Mouse (Mus musculus) gastrocnemius, postnatal 4 days (tissue): Measurements from ENCODE around the gene Apba1. TPM values are rescaled to one million over a fixed set of nuclear protein-coding genes. Genes with fewer than 3 reads are reported as not detected.

Experiments used
- DNase-seq, 2 experiments: peaks; one replicate each; pipeline ENCODE4 v3.0.0; 2021 to 2022; ENCODE audit warnings: low spot score in 2 of 2, mixed read lengths in 2 of 2
- total RNA-seq, 2 experiments: library from RNA; stranded (reverse); gene quantifications; 2 replicates each; pipeline ENCODE4 v1.2.3; 2021

The Apba1 gene
- total RNA-seq, 2 experiments from 2014 or later, result 6.9 to 7.0 TPM

DNA sequence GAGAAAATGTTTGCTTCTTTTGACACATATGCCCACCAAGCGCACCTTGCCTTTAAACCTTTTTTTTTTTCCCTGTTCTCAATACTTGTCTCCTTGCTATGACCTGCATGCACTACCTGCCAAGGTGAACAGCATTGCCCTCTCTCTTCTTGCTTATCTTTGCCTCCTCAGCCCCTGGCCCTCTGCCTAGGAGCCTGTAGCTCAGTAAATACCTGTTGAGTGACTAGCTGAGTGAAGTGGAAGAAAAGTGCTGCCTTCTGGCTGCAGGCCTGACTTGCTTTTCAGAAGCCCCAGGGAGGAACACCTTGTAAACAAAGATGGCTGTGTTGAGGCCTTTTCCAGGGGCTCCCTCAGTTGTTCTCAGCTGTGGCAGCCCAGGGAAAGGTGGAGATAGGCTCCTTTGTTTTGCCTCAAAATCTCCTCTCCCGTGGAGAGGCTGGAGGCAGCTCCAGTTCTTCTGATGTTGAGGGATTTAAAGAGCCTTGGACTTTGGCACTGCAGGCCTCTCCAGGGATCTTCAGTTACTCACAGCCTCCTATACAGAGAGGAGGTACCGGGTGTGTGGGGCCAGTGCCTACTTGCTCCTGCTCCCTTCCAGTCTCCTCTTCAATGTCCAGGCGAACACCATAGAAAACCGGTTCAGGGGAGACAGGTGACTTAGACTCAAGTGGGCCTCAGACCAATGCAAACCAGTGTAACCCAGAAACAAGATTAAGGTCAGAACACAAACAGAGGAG, 209.6 kb downstream of the Apba1 start:
- no peak for DNase-seq

DNA sequence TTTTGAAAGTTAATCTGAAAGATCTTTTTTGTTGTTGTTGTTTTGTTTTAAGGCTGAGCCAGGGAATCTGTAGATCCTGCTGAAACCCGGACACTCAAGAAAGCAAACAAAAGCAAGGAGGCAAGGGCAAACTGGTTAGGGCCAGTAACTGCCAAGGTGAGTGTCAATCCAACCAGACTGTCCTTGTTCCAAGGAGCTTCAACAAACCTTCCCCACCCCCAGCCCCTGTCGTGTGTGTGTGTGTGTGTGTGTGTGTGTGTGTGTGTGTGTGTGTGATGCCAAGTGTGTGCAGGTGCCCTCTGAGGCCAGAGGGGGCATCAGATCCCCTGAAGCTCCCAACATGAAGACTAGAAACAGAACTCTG, 210.2 kb downstream of the Apba1 start:
- DNase-seq, result no peak

DNA sequence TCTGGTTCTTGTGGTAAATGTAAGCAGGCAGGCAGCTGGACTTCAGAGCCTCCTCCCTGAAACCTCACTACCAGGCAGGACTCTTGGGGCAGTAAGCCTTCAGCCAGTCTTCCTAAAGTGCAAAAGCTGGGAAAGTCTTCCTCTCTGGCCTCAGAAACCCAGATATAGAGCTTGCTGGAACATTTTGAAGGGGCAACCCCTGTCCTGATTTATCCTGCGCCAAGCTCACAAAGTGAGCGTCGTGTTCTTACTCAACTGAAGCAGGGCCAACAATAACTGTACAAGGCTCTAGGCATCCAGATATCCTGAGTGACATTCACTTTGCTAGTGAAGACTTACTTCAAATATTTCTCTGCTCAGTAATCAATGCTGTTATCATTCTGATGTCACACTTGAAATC, 211.7 kb downstream of the Apba1 start:
- DNase-seq, result no peak

DNA sequence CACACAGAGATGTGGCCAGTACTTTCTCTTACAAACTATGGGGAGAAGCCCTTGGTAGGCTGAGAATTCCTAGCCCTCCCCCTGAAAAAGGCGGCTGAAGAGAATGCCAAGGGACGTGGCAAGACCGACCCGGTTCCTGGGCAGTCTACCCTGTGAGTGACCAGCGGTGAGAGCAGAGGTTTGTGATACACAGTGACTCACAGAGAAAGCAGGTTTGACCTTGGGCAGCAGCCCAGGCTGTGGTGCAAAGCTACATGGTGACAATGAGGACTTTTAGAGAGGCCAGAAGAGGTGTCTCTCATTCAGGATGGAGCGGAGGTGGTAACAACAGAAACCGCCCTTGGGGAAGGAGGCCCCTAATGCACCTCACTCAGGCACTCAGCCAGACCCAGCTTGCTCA, 212.7 kb downstream of the Apba1 start:
- DNase-seq, result no peak

DNA sequence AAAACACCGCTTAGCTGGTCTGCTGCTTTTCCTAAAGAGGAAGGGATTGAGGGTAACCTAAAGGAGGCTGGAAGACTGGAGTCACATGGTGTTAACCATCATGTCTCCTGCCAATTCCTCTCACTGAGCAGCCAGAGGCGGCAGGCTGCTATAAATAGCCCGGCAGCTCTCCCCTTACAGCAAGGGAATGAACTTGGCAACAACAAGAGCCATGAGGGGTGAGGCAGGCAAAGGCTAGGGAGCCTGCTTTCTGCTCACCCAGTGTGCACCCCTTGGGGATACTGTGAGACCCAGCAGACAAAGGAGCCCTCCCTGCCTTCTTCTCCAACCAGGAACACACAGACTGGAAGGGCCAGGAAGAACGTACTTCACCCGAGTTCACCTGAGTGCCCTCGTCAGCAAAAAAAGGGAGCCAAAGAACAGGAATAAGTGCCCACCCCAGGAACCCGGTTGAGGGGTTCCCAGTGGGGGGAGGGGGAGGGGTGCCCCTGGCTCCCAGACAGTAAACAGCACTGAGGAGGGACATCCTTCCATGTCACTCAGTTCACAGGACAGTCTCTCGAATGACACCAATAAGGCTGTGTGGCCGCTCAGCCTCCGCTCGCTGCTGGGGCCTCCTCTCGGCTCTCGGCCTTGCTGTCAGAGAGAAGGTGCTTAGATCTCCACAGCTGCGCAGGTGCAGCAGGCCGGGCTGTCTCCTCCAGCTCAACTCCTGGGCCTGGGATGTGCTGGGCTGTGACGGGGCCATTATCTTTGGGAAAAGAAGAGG, 214.4 kb downstream of the Apba1 start:
- peak in 1 of 2 experiments; percentile 52 for DNase-seq

DNA sequence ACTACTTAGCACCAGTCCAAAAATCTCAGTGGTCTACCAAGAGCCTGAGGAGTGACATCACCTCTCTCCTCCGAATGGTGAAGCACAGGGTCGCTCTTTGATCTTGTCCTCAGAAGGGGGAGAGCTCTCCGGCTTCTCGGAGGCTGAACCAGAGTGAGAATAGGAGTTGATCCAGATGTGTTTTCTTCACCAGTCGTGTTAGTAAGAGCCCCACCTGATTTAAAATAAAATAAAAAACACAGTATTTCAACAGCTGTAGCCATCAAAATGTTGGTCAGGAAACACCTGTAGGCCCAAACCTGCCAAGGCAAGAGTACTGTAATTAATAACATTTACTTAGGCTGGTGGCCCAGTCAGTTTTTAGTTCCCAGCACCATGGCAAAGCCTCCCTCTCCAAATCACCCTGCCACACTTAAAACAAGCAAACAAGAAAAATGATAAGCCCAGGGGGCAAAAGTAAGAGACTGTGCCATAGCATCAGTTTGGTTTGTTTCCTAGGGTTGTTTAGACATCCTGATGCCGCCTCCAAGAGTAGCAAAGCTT, 219.3 kb downstream of the Apba1 start:
- DNase-seq, result no peak

DNA sequence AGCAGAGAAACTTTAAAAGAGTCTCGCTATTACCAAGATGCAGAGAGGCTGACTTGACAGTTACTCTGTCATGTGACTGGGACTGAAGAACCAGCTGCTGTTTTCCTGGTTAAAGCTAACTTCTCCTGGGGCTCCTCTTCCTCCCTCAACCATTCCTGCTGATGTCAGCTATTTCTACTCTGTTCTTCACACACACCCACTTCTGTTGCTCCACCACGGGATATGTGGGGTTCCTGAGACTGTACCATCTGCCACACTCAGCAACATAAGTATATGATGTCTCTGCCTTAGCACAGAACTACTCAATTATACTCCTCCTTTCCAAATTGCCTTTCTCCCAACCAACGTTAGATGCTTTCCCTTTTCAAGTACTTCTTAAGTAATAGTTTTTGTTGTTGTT, 221.9 kb downstream of the Apba1 start:
- DNase-seq, result no peak

DNA sequence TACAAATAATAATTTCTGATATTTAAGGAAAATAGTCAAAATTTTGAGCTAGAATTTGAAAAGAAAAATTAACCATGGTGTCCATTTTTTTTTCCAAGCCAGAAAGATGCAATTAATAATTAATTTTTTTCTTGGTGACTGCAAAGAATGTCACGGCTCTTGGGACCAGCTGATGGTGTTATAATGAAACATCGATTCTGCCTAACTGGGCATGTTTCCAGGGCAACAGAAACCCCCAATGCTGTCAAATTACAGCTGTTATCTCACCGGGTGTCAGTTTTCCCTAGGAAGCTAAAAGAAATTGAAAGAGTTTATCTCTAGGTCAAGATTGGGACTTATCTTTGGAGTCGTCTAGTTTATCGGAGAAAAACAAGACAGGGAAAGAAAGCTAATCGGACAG, 225.5 kb downstream of the Apba1 start:
- DNase-seq, result no peak

DNA sequence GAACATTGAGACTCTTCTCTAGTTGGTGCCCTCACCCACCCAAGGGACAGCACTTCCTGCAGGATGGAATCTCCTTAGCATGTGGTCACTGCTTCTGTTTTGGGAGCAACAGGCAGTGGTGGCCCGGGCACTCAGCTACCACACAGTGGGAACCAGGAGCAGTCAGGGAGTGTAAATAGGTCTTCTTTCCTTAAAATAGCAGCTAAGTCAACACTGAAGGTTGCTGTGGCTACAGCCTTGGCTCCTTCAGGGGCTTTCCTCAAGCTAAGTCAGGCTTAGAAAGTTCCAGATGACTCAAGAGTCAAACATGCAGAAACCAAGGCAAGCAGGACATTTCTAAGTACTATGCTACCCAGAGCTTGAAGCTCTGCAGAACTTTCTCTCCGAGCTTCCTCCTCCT, 228.6 kb downstream of the Apba1 start:
- no peak for DNase-seq

DNA sequence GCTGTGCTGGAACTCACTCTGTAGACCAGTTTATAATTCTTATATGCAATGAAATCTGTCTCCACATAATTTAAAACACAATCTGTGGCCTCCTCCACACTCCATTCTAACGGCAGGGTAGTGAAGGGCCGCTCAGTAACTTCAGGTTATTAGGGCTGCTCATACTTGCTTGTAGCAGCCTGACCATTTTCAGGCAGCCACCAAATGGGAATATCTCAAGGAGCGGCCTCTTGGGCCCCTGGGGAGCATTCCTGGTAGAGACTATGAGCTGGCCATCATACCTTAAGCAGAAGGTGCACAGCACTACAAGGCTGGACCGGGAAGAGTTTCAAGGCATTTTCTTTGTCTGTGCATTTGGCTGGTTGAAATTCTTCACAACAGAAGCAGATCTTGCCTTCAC, 229.5 kb downstream of the Apba1 start:
- no peak for DNase-seq

DNA sequence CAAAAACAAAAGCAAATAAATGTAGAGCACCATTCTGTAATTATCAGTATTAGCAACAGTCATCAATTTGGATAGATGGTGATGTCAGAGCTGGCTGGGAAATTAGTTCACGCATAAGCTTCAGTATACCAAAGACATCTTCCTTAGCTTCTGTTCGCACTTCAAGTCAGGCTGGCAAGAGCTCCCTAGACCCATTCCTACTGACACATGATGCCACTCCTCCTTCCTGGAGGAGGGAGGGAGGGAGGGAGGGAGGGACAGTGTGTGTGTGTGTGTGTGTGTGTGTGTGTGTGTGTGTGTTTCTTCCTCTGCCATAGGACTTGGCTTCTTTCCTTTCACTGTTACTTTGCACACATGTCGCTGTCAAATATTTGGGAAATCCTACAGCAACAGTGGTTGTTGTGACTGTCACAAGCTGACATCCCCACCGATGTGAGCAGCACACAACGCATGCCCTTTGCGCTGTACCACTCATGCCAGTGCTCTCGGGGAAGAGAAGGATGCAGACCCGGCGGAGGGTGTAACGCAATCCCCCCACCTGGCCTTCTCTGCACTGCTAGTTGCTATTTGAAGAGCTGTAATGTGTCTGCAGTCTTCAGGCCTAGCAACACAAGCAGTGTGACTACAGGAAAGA, 237.2 kb downstream of the Apba1 start:
- no peak for DNase-seq

Other genes with a start within 250 kb of the Apba1 start
- not detected for gene 1700028P14Rik, start 106.1 kb upstream of the Apba1 start, total RNA-seq
- 10 to 100 TPM; 27.4 to 27.8 TPM for gene Ptar1, start 71.5 kb upstream of the Apba1 start, total RNA-seq